Mouse (Mus musculus): ENCODE results near the gene Mpp2.

DNA sequence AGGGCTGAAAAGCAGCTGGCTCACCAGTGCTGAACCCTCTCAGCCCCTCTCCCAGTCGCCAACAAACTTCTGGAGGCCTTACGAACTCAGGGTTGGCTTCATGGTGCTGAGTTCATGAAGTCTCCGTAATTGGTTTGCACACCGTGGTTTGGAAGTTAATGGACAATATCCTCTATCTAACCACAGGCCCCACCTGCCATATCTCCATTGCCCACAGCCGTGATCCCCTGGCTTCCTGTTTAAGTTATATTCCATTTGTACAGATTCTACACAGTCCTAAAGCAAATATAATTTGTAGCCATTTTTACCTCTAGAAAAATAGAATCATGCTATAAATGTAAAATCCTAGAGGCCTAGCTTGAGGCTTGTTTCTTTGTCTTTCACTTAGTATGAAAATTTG, 15.6 kb downstream of the Mpp2 start:
- no peak for TF ChIP-seq POLR2A (IDR thresholded peaks at IDR 0.05; ENCODE audit: borderline replicate concordance, extremely low read depth, low read depth, low read length)
- TF ChIP-seq CTCF (IDR thresholded peaks at IDR 0.05; ENCODE audit: insufficient read depth, low read length) = no peak
